Mouse (Mus musculus) limb, embryonic 10.5 days (tissue): ENCODE data around the gene Ttc7b. TPM values are rescaled to one million over a fixed set of nuclear protein-coding genes. Genes with fewer than 3 reads are reported as not detected.
A peak's percentile ranks its signal among the peaks of the same experiment; 100 is the strongest.

Experiments used
- DNase-seq: peaks from one replicate; pipeline ENCODE4 v3.0.0-alpha.2; 2017; ENCODE audit warnings: low spot score
- H3K27ac ChIP-seq: fragments of 300-500 bp; sonication (generic); 2 replicates; pipeline ENCODE4 v1.5.1; 2016; ENCODE audit warnings: mild to moderate bottlenecking
- H3K27me3 ChIP-seq: fragments of 300-500 bp; sonication (generic); 2 replicates; pipeline ENCODE4 v1.6.1; 2016; ENCODE audit warnings: low read depth, mild to moderate bottlenecking; ENCODE audit not compliant: poor library complexity, severe bottlenecking
- H3K36me3 ChIP-seq: fragments of 300-500 bp; sonication (generic); 2 replicates; pipeline ENCODE4 v1.6.1; 2016; ENCODE audit warnings: mild to moderate bottlenecking, moderate library complexity
- H3K4me1 ChIP-seq: fragments of 300-500 bp; sonication (generic); 2 replicates; pipeline ENCODE4 v1.6.1; 2016
- H3K4me3 ChIP-seq: fragments of 300-500 bp; sonication (generic); 2 replicates; pipeline ENCODE4 v1.5.1; 2016; ENCODE audit warnings: mild to moderate bottlenecking, moderate library complexity
- H3K9me3 ChIP-seq: fragments of 300-500 bp; sonication (generic); replicated peaks from 2 replicates; pipeline ENCODE4 v1.6.1; 2016; ENCODE audit warnings: mild to moderate bottlenecking
- WGBS: fragments of 180-500 bp; shearing (Covaris S2); methylation state at CpG from one replicate; pipeline ENCODE4 v1.1.7; 2016; 5-methylcytosine and 5-hydroxymethylcytosine counted together
- polyA plus RNA-seq: library from polyadenylated mRNA; unstranded; fragments of >200 nt; fragmentation: Nextera tagmentation; extraction: Ambion mirVana; gene quantifications from 2 replicates; pipeline ENCODE4 v1.2.1, GENCODE M21; 2016

The Ttc7b gene
- polyA plus RNA-seq, 1 experiment from 2014 or later = 4.3 TPM

GRCm38 (mm10) chr12:100479892-100480621, 40.6 kb downstream of the Ttc7b start:
- Histone ChIP-seq H3K9me3 (no peaks in the 10 kb centered on the region), H3K4me1 (0 out of 2 replicates have a peak, but pooled peaks cover 4% of the 10 kb centered on the region), H3K4me3 (no peak overlapping the region), H3K27ac (no peak overlapping the region), H3K27me3 (no peaks in the 10 kb centered on the region), H3K36me3 (0 out of 2 replicates have a peak, but pooled peaks cover 12% of the 10 kb centered on the region)
- WGBS = 29% methylated on average over 7 of the region's 7 CpGs
- DNase-seq = peak; percentile 91

DNA sequence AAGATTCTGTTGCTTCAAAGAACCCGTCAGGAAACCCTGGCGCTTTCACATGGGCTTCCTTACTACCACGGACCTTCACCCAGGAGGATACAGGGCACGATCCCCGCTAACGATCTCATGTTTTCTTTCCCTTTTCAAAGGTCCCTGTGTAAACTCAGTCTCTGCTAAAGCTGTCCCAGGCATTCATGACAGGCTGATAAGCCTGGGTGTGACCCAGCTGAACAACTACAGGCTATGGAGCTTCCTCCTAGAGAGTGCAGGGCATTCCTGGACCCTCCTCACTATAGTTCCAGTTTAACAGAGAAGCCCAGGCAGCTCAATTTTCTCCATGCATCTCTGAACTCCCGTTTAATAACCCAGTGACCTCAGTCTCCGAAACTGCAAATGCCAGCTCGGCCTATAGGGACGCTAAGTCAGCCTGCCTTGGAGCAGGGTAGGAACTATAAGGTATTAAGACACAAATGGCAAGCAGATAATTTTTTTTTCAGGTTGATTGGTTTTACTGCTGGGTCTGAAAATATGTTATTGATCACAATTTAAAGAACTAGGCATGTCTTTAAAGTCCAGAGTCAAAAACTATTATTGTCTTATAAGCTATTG, 41.3 kb downstream of the Ttc7b start:
- DNase-seq = no peak
- Histone ChIP-seq H3K27ac (no peak overlapping the region), H3K36me3 (0 out of 2 replicates have a peak, but pooled peaks cover 12% of the 10 kb centered on the region), H3K27me3 (no peaks in the 10 kb centered on the region), H3K9me3 (no peaks in the 10 kb centered on the region), H3K4me1 (0 out of 2 replicates have a peak, but pooled peaks cover 4% of the 10 kb centered on the region), H3K4me3 (no peak overlapping the region)
- WGBS = 84% methylated on average over 10 of the region's 10 CpGs

GRCm38 (mm10) chr12:100478615-100479014, 42.0 kb downstream of the Ttc7b start:
- 89% methylated on average over 6 of the region's 6 CpGs for WGBS
- Histone ChIP-seq H3K27me3 (no peaks in the 10 kb centered on the region), H3K4me3 (no peak overlapping the region), H3K27ac (no peak overlapping the region), H3K36me3 (0 out of 2 replicates have a peak, but pooled peaks cover 12% of the 10 kb centered on the region), H3K9me3 (no peaks in the 10 kb centered on the region), H3K4me1 (0 out of 2 replicates have a peak, but pooled peaks cover 4% of the 10 kb centered on the region)
- no peak for DNase-seq

- no peaks in the 10 kb centered on the region for H3K27me3 ChIP-seq
- WGBS = 86% methylated on average over 6 of the region's 6 CpGs
Measured at GRCm38 (mm10) chr12:100478151-100478550, 42.5 kb downstream of the Ttc7b start.

DNA sequence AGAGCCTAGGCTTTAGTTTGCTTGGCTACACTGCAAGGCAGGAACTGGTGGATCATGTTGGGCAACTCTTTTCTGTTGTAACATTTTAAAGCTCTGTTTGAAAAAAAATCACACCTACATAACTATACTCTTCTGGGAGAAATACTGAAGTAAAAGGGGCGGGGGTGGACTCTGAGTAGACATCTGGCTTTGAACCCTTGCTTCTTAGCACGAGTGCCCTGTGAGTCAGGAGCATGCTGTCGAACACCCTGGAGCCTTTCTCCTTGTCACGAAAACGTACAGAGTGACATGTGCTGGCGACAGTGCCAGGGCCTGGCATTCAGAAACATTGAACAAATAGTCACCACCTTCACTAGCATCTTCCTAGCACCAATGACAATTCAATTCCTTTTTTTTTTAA, 43.2 kb downstream of the Ttc7b start:
- 88% methylated on average over 6 of the region's 6 CpGs for WGBS

More at GRCm38 (mm10) chr12:100478151-100478550, 42.5 kb downstream of the Ttc7b start:
- Histone ChIP-seq H3K4me3 (no peak overlapping the region), H3K27ac (no peak overlapping the region), H3K4me1 (0 out of 2 replicates have a peak, but pooled peaks cover 4% of the 10 kb centered on the region), H3K9me3 (no peaks in the 10 kb centered on the region), H3K36me3 (0 out of 2 replicates have a peak, but pooled peaks cover 11% of the 10 kb centered on the region)
- DNase-seq = no peak

DNA sequence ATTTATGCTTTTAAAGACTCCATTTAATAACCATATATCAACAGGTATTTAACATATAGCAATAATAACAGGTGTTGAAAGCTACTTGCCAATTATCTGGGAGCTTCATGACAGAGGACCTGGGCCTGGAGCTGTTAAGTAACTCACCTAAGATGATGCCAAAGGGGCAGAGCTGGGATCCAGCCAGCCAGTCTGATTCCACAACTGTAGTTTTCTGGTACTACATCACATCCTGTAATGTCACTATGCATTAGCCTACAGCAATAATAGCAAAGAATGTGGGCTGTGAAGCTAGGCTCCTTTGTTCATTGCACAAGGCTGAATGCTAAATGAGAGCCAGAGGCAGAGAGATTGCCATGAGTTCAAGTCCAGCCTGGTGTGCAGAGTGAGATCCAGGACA, 44.3 kb downstream of the Ttc7b start:
- H3K27ac ChIP-seq = no peak overlapping the region
- H3K9me3 ChIP-seq = no peaks in the 10 kb centered on the region
- no peaks in the 10 kb centered on the region for H3K27me3 ChIP-seq
- 0 out of 2 replicates have a peak, but pooled peaks cover 5% of the 10 kb centered on the region for H3K36me3 ChIP-seq
- DNase-seq = no peak
- H3K4me3 ChIP-seq = no peak overlapping the region
- H3K4me1 ChIP-seq = 0 out of 2 replicates have a peak, but pooled peaks cover 4% of the 10 kb centered on the region

More for the DNA sequence above, 43.2 kb downstream of the Ttc7b start:
- Histone ChIP-seq H3K27ac (no peak overlapping the region), H3K4me3 (no peak overlapping the region), H3K27me3 (no peaks in the 10 kb centered on the region), H3K36me3 (0 out of 2 replicates have a peak, but pooled peaks cover 10% of the 10 kb centered on the region), H3K4me1 (0 out of 2 replicates have a peak, but pooled peaks cover 4% of the 10 kb centered on the region), H3K9me3 (no peaks in the 10 kb centered on the region)
- DNase-seq = no peak

DNA sequence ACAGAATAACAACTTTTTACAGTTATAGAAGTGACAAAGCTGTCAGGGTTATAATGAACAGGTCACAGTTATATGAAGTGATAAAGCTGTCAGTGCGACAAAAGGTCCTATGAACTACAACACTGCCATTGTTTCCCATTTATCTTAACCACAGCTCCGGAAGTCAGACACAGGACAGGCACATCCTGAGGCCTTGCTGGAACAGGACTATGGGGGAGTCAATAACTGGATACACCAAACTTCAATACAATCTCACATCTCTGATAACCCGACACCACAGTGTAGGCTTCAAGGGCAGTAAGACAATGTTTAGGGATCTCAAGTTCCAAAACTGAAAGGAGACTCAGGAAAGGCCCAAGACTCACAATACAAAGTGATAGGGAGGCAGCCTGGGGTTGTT, 45.1 kb downstream of the Ttc7b start:
- Histone ChIP-seq H3K27me3 (no peaks in the 10 kb centered on the region), H3K9me3 (no peaks in the 10 kb centered on the region), H3K36me3 (0 out of 2 replicates have a peak, but pooled peaks cover 3% of the 10 kb centered on the region), H3K4me1 (0 out of 2 replicates have a peak, but pooled peaks cover 4% of the 10 kb centered on the region), H3K27ac (0 out of 2 replicates have a peak overlapping the region, but pooled peaks have one; percentile 40), H3K4me3 (no peak overlapping the region)
- DNase-seq = no peak
- WGBS = 88% methylated on average over 3 of the region's 3 CpGs

DNA sequence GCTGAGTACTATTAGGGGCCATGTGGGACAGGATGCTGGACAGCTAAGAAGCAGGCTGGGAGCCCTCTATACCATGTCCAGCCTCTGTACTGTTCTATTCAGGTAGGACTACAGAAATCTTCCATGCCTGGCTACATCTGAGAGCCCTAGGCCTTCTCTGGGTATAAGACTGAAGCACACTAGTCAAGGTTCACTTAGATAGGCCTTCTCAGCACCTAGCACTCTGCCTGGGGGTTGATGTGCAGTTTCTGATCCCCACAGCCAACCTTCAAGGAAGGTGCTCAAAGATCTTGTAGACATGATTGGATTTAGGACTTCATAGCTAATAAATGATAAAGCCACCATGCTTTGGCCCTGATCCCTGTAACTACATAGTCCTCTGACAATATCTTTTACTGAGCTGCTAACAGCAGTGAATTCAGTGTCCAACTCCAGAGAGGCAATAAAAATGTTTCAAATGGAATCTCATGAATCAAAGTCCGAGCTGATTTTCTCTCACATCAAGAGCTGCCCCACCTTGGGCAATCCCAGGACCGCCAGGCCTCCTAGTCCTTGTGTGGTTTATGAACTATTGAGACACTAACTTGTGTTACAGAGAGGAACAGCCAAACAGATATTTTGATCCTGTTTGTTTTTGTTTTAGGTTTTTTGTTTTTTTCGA, 45.8 kb downstream of the Ttc7b start:
- no peak for DNase-seq
- no peaks in the 10 kb centered on the region for H3K27me3 ChIP-seq
- 82% methylated on average over 3 of the region's 3 CpGs for WGBS
- H3K36me3 ChIP-seq = 0 out of 2 replicates have a peak, but pooled peaks cover 5% of the 10 kb centered on the region
- H3K9me3 ChIP-seq = no peaks in the 10 kb centered on the region
- H3K4me1 ChIP-seq = 0 out of 2 replicates have a peak, but pooled peaks cover 4% of the 10 kb centered on the region
- H3K4me3 ChIP-seq = no peak overlapping the region
- no peak overlapping the region for H3K27ac ChIP-seq

GRCm38 (mm10) chr12:100470295-100470694, 50.3 kb downstream of the Ttc7b start:
- Histone ChIP-seq H3K9me3 (no peaks in the 10 kb centered on the region), H3K36me3 (peaks cover 9% of the 10 kb centered on the region), H3K4me3 (no peak overlapping the region), H3K27me3 (no peaks in the 10 kb centered on the region), H3K4me1 (peaks cover 9% of the 10 kb centered on the region; the same call in 1 of the 2 replicates), H3K27ac (no peak overlapping the region)
- 90% methylated on average over 9 of the region's 9 CpGs for WGBS
- no peak for DNase-seq

GRCm38 (mm10) chr12:100469503-100470293, 50.9 kb downstream of the Ttc7b start:
- Histone ChIP-seq H3K4me3 (no peak overlapping the region), H3K27ac (no peak overlapping the region), H3K9me3 (no peaks in the 10 kb centered on the region), H3K27me3 (no peaks in the 10 kb centered on the region), H3K4me1 (peaks cover 9% of the 10 kb centered on the region; the same call in 1 of the 2 replicates), H3K36me3 (peaks cover 11% of the 10 kb centered on the region)
- no peak for DNase-seq
- 93% methylated on average over 7 of the region's 7 CpGs for WGBS

- 90% methylated on average over 3 of the region's 4 CpGs for WGBS
- Histone ChIP-seq H3K36me3 (peaks cover 10% of the 10 kb centered on the region), H3K4me1 (peaks cover 9% of the 10 kb centered on the region; the same call in 1 of the 2 replicates), H3K4me3 (no peak overlapping the region), H3K9me3 (no peaks in the 10 kb centered on the region), H3K27ac (no peak overlapping the region), H3K27me3 (no peaks in the 10 kb centered on the region)
- no peak for DNase-seq
Measured at GRCm38 (mm10) chr12:100465101-100465715, 55.4 kb downstream of the Ttc7b start.

DNA sequence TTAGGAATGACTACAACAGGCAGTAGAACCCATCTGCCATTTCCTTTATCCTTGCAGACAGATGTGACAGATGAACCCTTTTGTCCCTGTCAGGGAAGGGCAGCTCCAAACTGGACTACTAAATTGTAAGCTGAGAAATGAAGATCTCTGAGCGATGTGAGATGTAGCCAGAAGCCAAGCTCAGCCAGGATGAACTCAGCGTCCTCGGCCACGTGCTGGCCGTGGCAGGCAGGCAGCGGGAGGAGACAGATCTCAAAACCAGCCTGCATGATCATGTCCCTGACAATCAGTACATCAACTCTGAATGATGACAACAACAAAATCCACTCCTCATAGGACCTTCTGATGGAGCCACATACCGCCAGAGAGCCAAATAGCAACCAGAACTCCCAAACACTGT, 62.9 kb downstream of the Ttc7b start:
- 94% methylated on average over 7 of the region's 7 CpGs for WGBS
- Histone ChIP-seq H3K27ac (no peak overlapping the region), H3K4me3 (no peak overlapping the region), H3K4me1 (no peaks in the 10 kb centered on the region), H3K9me3 (no peaks in the 10 kb centered on the region), H3K27me3 (no peaks in the 10 kb centered on the region), H3K36me3 (peaks cover 14% of the 10 kb centered on the region)
- DNase-seq = no peak
